Mouse (Mus musculus) limb, embryonic 12.5 days (tissue): Measurements from ENCODE around the gene Gm5724. TPM values are rescaled to one million over a fixed set of nuclear protein-coding genes. Genes with fewer than 3 reads are reported as not detected.

Experiments
- ATAC-seq: fragments of 200-750 bp; cut with Nextera tagmentation; 2 replicates; pipeline ENCODE4 v1.8.0; 2017; ENCODE audit warnings: low read depth, moderate TSS enrichment; ENCODE audit not compliant: insufficient number of reproducible peaks, insufficient read depth, low FRiP score, low TSS enrichment
- H3K27ac ChIP-seq: fragments of 300-500 bp; sonication (generic); 2 replicates; pipeline ENCODE4 v1.5.1; 2016; ENCODE audit warnings: mild to moderate bottlenecking, moderate library complexity
- H3K27me3 ChIP-seq: fragments of 300-500 bp; sonication (generic); 2 replicates; pipeline ENCODE4 v1.6.1; 2016; ENCODE audit warnings: mild to moderate bottlenecking, moderate library complexity
- H3K36me3 ChIP-seq: fragments of 300-500 bp; sonication (generic); 2 replicates; pipeline ENCODE4 v1.6.1; 2016; ENCODE audit warnings: mild to moderate bottlenecking, moderate library complexity
- H3K4me1 ChIP-seq: fragments of 300-500 bp; sonication (generic); replicated peaks from 2 replicates; pipeline ENCODE4 v1.6.1; 2016
- H3K4me2 ChIP-seq: fragments of 300-500 bp; sonication (generic); 2 replicates; pipeline ENCODE4 v1.6.1; 2016; ENCODE audit warnings: mild to moderate bottlenecking, moderate library complexity
- H3K4me3 ChIP-seq: fragments of 300-500 bp; sonication (generic); replicated peaks from 2 replicates; pipeline ENCODE4 v1.5.1; 2016; ENCODE audit warnings: mild to moderate bottlenecking
- H3K9ac ChIP-seq: fragments of 300-500 bp; sonication (generic); replicated peaks from 2 replicates; pipeline ENCODE4 v1.6.1; 2016; ENCODE audit warnings: mild to moderate bottlenecking, moderate library complexity
- H3K9me3 ChIP-seq: fragments of 300-500 bp; sonication (generic); 2 replicates; pipeline ENCODE4 v1.6.1; 2016; ENCODE audit warnings: mild to moderate bottlenecking, moderate library complexity
- WGBS: fragments of 180-500 bp; shearing (Covaris S2); methylation state at CpG from one replicate; pipeline ENCODE4 v1.1.7; 2016; 5-methylcytosine and 5-hydroxymethylcytosine counted together
- polyA plus RNA-seq: library from polyadenylated mRNA; unstranded; fragments of >200 nt; fragmentation: Nextera tagmentation; extraction: Ambion mirVana; gene quantifications from 2 replicates; pipeline ENCODE4 v1.2.1, GENCODE M21; 2016

The Gm5724 gene
- polyA plus RNA-seq, result not detected in 2 replicates

- Histone ChIP-seq H3K4me3 (no peak within 1 kb of the TSS), H3K36me3 (no peaks in the 10 kb centered on the region), H3K4me1 (no peaks in the 10 kb centered on the region), H3K27me3 (no peaks in the 10 kb centered on the region), H3K27ac (no peak within 1 kb of the TSS), H3K4me2 (no peak within 1 kb of the TSS), H3K9ac (no peak within 1 kb of the TSS), H3K9me3 (no peaks in the 10 kb centered on the region)
- 91% methylated on average over 3 of the region's 3 CpGs for WGBS
- ATAC-seq, result no peak
Observed at GRCm38 (mm10) chr6:141773710-141774109, at the start of gene Gm5724. Gm5724 (minus strand) TSS chr6:141773810.

GRCm38 (mm10) chr6:141797837-141798236 lies 24.2 kb upstream of the Gm5724 start:
- H3K4me3 ChIP-seq, result no peak overlapping the region
- H3K36me3 ChIP-seq, result no peaks in the 10 kb centered on the region
- ATAC-seq, result no peak; the same call in 1 of the 2 replicates
- no peaks in the 10 kb centered on the region for H3K4me1 ChIP-seq
- WGBS, result 30% methylated on average over 1 of the region's 1 CpGs
- no peak overlapping the region for H3K9ac ChIP-seq
- H3K4me2 ChIP-seq, result no peak overlapping the region
- H3K27me3 ChIP-seq, result no peaks in the 10 kb centered on the region
- no peaks in the 10 kb centered on the region for H3K9me3 ChIP-seq
- no peak overlapping the region for H3K27ac ChIP-seq

- no peak overlapping the region for H3K4me3 ChIP-seq
- 83% methylated on average over 2 of the region's 2 CpGs for WGBS
- H3K36me3 ChIP-seq, result no peaks in the 10 kb centered on the region
- no peaks in the 10 kb centered on the region for H3K9me3 ChIP-seq
- ATAC-seq, result no peak
- no peak overlapping the region for H3K4me2 ChIP-seq
- H3K9ac ChIP-seq, result no peak overlapping the region
- no peak overlapping the region for H3K27ac ChIP-seq
- H3K4me1 ChIP-seq, result no peaks in the 10 kb centered on the region
- no peaks in the 10 kb centered on the region for H3K27me3 ChIP-seq
Observed at GRCm38 (mm10) chr6:141774476-141774875, 866 bp upstream of the Gm5724 start.

- no peaks in the 10 kb centered on the region for H3K9me3 ChIP-seq
- H3K4me3 ChIP-seq, result no peak overlapping the region
- no peak overlapping the region for H3K9ac ChIP-seq
- H3K36me3 ChIP-seq, result no peaks in the 10 kb centered on the region
- H3K27ac ChIP-seq, result no peak overlapping the region
- no peaks in the 10 kb centered on the region for H3K27me3 ChIP-seq
- ATAC-seq, result no peak
- no peaks in the 10 kb centered on the region for H3K4me1 ChIP-seq
- H3K4me2 ChIP-seq, result no peak overlapping the region
Observed at GRCm38 (mm10) chr6:141691246-141691645, 82.4 kb downstream of the Gm5724 start.

GRCm38 (mm10) chr6:141687008-141687407 lies 86.6 kb downstream of the Gm5724 start:
- no peak overlapping the region for H3K9ac ChIP-seq
- no peak overlapping the region for H3K4me3 ChIP-seq
- no peaks in the 10 kb centered on the region for H3K36me3 ChIP-seq
- H3K9me3 ChIP-seq, result no peaks in the 10 kb centered on the region
- no peaks in the 10 kb centered on the region for H3K27me3 ChIP-seq
- no peak overlapping the region for H3K27ac ChIP-seq
- ATAC-seq, result no peak
- 77% methylated on average over 4 of the region's 4 CpGs for WGBS
- H3K4me1 ChIP-seq, result no peaks in the 10 kb centered on the region
- H3K4me2 ChIP-seq, result no peak overlapping the region

Other genes with a start within 250 kb of the Gm5724 start
- gene Slco1c1, start 249.4 kb downstream of the Gm5724 start, polyA plus RNA-seq, result 0.19 and 0.20 TPM in 2 replicates
- gene Slco1b2, start 144.3 kb downstream of the Gm5724 start, polyA plus RNA-seq, result not detected in 2 replicates
- gene Slco1a4, start 82.4 kb upstream of the Gm5724 start, polyA plus RNA-seq, result not detected in 2 replicates
- gene Slco1a1, start 173.2 kb upstream of the Gm5724 start, polyA plus RNA-seq, result not detected in 2 replicates
- not detected in 2 replicates for gene Gm6614, start 237.6 kb upstream of the Gm5724 start, polyA plus RNA-seq